17 mouse cellular contexts compared by ENCODE assay signal in genomic region chr8:120620441-120620840, GRCm38 (mm10). TPM values are rescaled to one million over a fixed set of nuclear protein-coding genes. Genes with fewer than 3 reads are reported as not detected.
DNase-seq lines count a peak whose midpoint lies in the region; ATAC-seq and TF ChIP-seq lines count a peak whose summit lies in the region.
"Had no signal": no experiment of that assay in that cellular context is flagged by ENCODE, and none has a peak within 500 bp of the region (broad histone marks: within the 10 kb centered on the region; RNA-seq: fewer than 3 reads in every experiment).

No protein-coding gene starts in this region.

- H3K36me3 ChIP-seq in heart, embryonic 12.5 days: no peaks in the 10 kb centered on the region
- H3K36me3 ChIP-seq in midbrain, embryonic 11.5 days (ENCODE audit: control insufficient read depth, insufficient read depth, low read length): no peaks in the 10 kb centered on the region
- no peaks in the 10 kb centered on the region for H3K36me3 ChIP-seq in midbrain, embryonic 14.5 days (ENCODE audit: control insufficient read depth, insufficient read depth, low read length)
- no peaks in the 10 kb centered on the region for H3K36me3 ChIP-seq in embryonic facial prominence, embryonic 11.5 days (replicated peaks; ENCODE audit: control insufficient read depth, insufficient read depth, low read depth, low read length)
- H3K36me3 ChIP-seq: embryonic facial prominence, embryonic 13.5 days; hindbrain, embryonic 12.5 days; intestine, embryonic 15.5 days had no signal

- 40% methylated on average over 7 of the region's 7 CpGs for WGBS in heart, embryonic 12.5 days
- WGBS in midbrain, embryonic 11.5 days: 36% methylated on average over 7 of the region's 7 CpGs
- 42% methylated on average over 7 of the region's 7 CpGs for WGBS in midbrain, embryonic 14.5 days
- WGBS in embryonic facial prominence, embryonic 11.5 days: 41% methylated on average over 7 of the region's 7 CpGs
- 75% methylated on average over 7 of the region's 7 CpGs for WGBS in olfactory bulb, adult 2 months

- no peaks in the 10 kb centered on the region for H3K9me3 ChIP-seq in heart, embryonic 12.5 days (replicated peaks)
- H3K9me3 ChIP-seq in midbrain, embryonic 11.5 days (ENCODE audit: control insufficient read depth, low read length): no peaks in the 10 kb centered on the region
- no peaks in the 10 kb centered on the region for H3K9me3 ChIP-seq in midbrain, embryonic 14.5 days (ENCODE audit: control insufficient read depth, low read length)
- H3K9me3 ChIP-seq in embryonic facial prominence, embryonic 11.5 days (replicated peaks; ENCODE audit: control insufficient read depth, low read length): no peaks in the 10 kb centered on the region
- H3K9me3 ChIP-seq: embryonic facial prominence, embryonic 13.5 days; hindbrain, embryonic 12.5 days; intestine, embryonic 15.5 days had no signal

- TF ChIP-seq POLR2A in olfactory bulb, adult 2 months (IDR thresholded peaks at IDR 0.05; ENCODE audit: insufficient read depth, low read depth, low read length): no peak

- no peak for TF ChIP-seq CTCF in olfactory bulb, adult 2 months (IDR thresholded peaks at IDR 0.05; ENCODE audit: insufficient read depth, low read depth, low read length)

- no peaks in the 10 kb centered on the region for H3K27me3 ChIP-seq in heart, embryonic 12.5 days (replicated peaks)
- no peaks in the 10 kb centered on the region for H3K27me3 ChIP-seq in midbrain, embryonic 11.5 days (ENCODE audit: control insufficient read depth, insufficient read depth, low read length)
- H3K27me3 ChIP-seq in midbrain, embryonic 14.5 days (ENCODE audit: control insufficient read depth, insufficient read depth, low read length): no peaks in the 10 kb centered on the region
- no peaks in the 10 kb centered on the region for H3K27me3 ChIP-seq in embryonic facial prominence, embryonic 11.5 days (ENCODE audit: control insufficient read depth, insufficient read depth, low read length)
- H3K27me3 ChIP-seq: embryonic facial prominence, embryonic 13.5 days; hindbrain, embryonic 12.5 days; intestine, embryonic 15.5 days had no signal

- no peak for ATAC-seq in heart, embryonic 12.5 days (ENCODE audit: insufficient number of reproducible peaks, low FRiP score)
- ATAC-seq in midbrain, embryonic 11.5 days (ENCODE audit: low FRiP score): no peak
- ATAC-seq in midbrain, embryonic 14.5 days (ENCODE audit: low FRiP score, low TSS enrichment): no peak
- ATAC-seq in embryonic facial prominence, embryonic 11.5 days (replicated peaks; ENCODE audit: insufficient number of reproducible peaks, low FRiP score, low TSS enrichment, low read depth): no peak
- ATAC-seq: intestine, embryonic 15.5 days had no signal

- no peak overlapping the region for H3K27ac ChIP-seq in heart, embryonic 12.5 days (ENCODE audit: poor library complexity, severe bottlenecking)
- H3K27ac ChIP-seq in midbrain, embryonic 11.5 days (ENCODE audit: low read depth, low read length): 0 out of 2 replicates have a peak overlapping the region, but pooled peaks have one; percentile 14
- H3K27ac ChIP-seq in midbrain, embryonic 14.5 days (replicated peaks; ENCODE audit: low read depth, low read length): no peak overlapping the region
- H3K27ac ChIP-seq in embryonic facial prominence, embryonic 11.5 days (replicated peaks; ENCODE audit: low read depth, low read length): no peak overlapping the region
- peak overlapping the region; percentile 81 for H3K27ac ChIP-seq in olfactory bulb, adult 2 months (ENCODE audit: insufficient read depth, low read depth, low read length)
- H3K27ac ChIP-seq: embryonic facial prominence, embryonic 13.5 days; hindbrain, embryonic 12.5 days; intestine, embryonic 15.5 days had no signal

- H3K4me3 ChIP-seq in heart, embryonic 12.5 days: no peak overlapping the region
- H3K4me3 ChIP-seq in midbrain, embryonic 11.5 days (ENCODE audit: low read depth, low read length): no peak overlapping the region
- H3K4me3 ChIP-seq in midbrain, embryonic 14.5 days (replicated peaks; ENCODE audit: low read depth, low read length): no peak overlapping the region
- H3K4me3 ChIP-seq in embryonic facial prominence, embryonic 11.5 days (ENCODE audit: low read depth, low read length): no peak overlapping the region
- H3K4me3 ChIP-seq in olfactory bulb, adult 2 months (ENCODE audit: insufficient read depth, low read depth, low read length): no peak overlapping the region
- H3K4me3 ChIP-seq: embryonic facial prominence, embryonic 13.5 days; hindbrain, embryonic 12.5 days; intestine, embryonic 15.5 days had no signal

- DNase-seq in heart, adult 9 months (ENCODE audit: low spot score in 2 of 2): no peak
- no peak for DNase-seq in midbrain, embryonic 11.5 days (ENCODE audit: low spot score, missing footprints)
- DNase-seq in midbrain, embryonic 14.5 days: no peak
- DNase-seq in embryonic facial prominence, embryonic 11.5 days (ENCODE audit: low spot score): no peak
- DNase-seq in left cerebral cortex, postnatal 36 days (ENCODE audit: low spot score in 2 of 2): no peak
- DNase-seq in cerebellum, postnatal 36 days: no peak
- DNase-seq: cerebellum, adult 9-11 months; kidney, postnatal 10 days; thymus, adult 2 months had no signal

- H3K9ac ChIP-seq in heart, embryonic 12.5 days: peak overlapping the region; percentile 26; the same call in 1 of the 2 replicates
- peak overlapping the region; percentile 24; the same call in 1 of the 2 replicates for H3K9ac ChIP-seq in midbrain, embryonic 11.5 days (ENCODE audit: low read length)
- H3K9ac ChIP-seq in midbrain, embryonic 14.5 days (replicated peaks; ENCODE audit: low read length): no peak overlapping the region
- H3K9ac ChIP-seq in embryonic facial prominence, embryonic 11.5 days (replicated peaks; ENCODE audit: low read length): peak overlapping the region; percentile 13; the same call in 1 of the 2 replicates
- H3K9ac ChIP-seq: embryonic facial prominence, embryonic 13.5 days; hindbrain, embryonic 12.5 days; intestine, embryonic 15.5 days had no signal

- intact Hi-C loops in left cerebral cortex, postnatal 36 days (cut with DNase I): no loop called here

- H3K4me1 ChIP-seq in heart, embryonic 12.5 days (replicated peaks): peaks cover 50% of the 10 kb centered on the region
- peaks cover 37% of the 10 kb centered on the region for H3K4me1 ChIP-seq in midbrain, embryonic 11.5 days (ENCODE audit: control insufficient read depth, insufficient read depth, low read length)
- peaks cover 37% of the 10 kb centered on the region for H3K4me1 ChIP-seq in midbrain, embryonic 14.5 days (ENCODE audit: control insufficient read depth, insufficient read depth, low read length)
- peaks cover 3% of the 10 kb centered on the region; the same call in 1 of the 2 replicates for H3K4me1 ChIP-seq in embryonic facial prominence, embryonic 11.5 days (ENCODE audit: control insufficient read depth, insufficient read depth, low read length)
- peaks cover 17% of the 10 kb centered on the region for H3K4me1 ChIP-seq in olfactory bulb, adult 2 months (ENCODE audit: control insufficient read depth, insufficient read depth, low read length)

- no peak overlapping the region for H3K4me2 ChIP-seq in heart, embryonic 12.5 days
- no peak overlapping the region for H3K4me2 ChIP-seq in midbrain, embryonic 11.5 days
- no peak overlapping the region for H3K4me2 ChIP-seq in midbrain, embryonic 14.5 days (ENCODE audit: low read length)
- no peak overlapping the region for H3K4me2 ChIP-seq in embryonic facial prominence, embryonic 11.5 days (ENCODE audit: low read depth, low read length)
- H3K4me2 ChIP-seq: embryonic facial prominence, embryonic 13.5 days; hindbrain, embryonic 12.5 days; intestine, embryonic 15.5 days had no signal

RNA-seq across cellular contexts. Expression of gene 1190005I06Rik, which starts 27.0 kb away (rescaled TPM):
- polyA plus RNA-seq in heart, embryonic 12.5 days (2016; fragmentation: Nextera tagmentation; extraction: Ambion mirVana): 3.5 and 6.7 TPM in 2 replicates
- 2.9 and 4.4 TPM in 2 replicates for polyA plus RNA-seq in midbrain, embryonic 11.5 days (2014; fragmentation: Nextera tagmentation; extraction: Ambion mirVana)
- polyA plus RNA-seq in midbrain, embryonic 14.5 days (2014; fragmentation: Nextera tagmentation; extraction: Ambion mirVana): 11.8 and 12.8 TPM in 2 replicates
- 3.4 and 5.9 TPM in 2 replicates for polyA plus RNA-seq in embryonic facial prominence, embryonic 11.5 days (2014; fragmentation: Nextera tagmentation; extraction: Ambion mirVana)
- polyA plus RNA-seq in olfactory bulb, adult 2 months (2012; ENCODE audit: insufficient read depth, insufficient read length, low replicate concordance, missing spikeins): not detected in 2 replicates
- total RNA-seq in left cerebral cortex, postnatal 36 days (2021): 10 to 100 TPM in 1 of 2 experiments, 1 to 10 TPM in 1; 9.4 to 13.4 TPM

RNA-seq across cellular contexts. Expression of gene Gins2, which starts 31.3 kb away (rescaled TPM):
- 63.4 and 66.8 TPM in 2 replicates for polyA plus RNA-seq in heart, embryonic 12.5 days (2016; fragmentation: Nextera tagmentation; extraction: Ambion mirVana)
- 113 and 120 TPM in 2 replicates for polyA plus RNA-seq in midbrain, embryonic 11.5 days (2014; fragmentation: Nextera tagmentation; extraction: Ambion mirVana)
- 15.5 and 23.7 TPM in 2 replicates for polyA plus RNA-seq in midbrain, embryonic 14.5 days (2014; fragmentation: Nextera tagmentation; extraction: Ambion mirVana)
- 127 and 132 TPM in 2 replicates for polyA plus RNA-seq in embryonic facial prominence, embryonic 11.5 days (2014; fragmentation: Nextera tagmentation; extraction: Ambion mirVana)
- polyA plus RNA-seq in olfactory bulb, adult 2 months (2012; ENCODE audit: insufficient read depth, insufficient read length, low replicate concordance, missing spikeins): not detected in 2 replicates
- 1 to 10 TPM in 1 of 2 experiments, under 1 TPM in 1; 0.74 to 1.8 TPM for total RNA-seq in left cerebral cortex, postnatal 36 days (2021)

RNA-seq across cellular contexts. Expression of gene Gm27021, which starts 47.4 kb away (rescaled TPM):
- polyA plus RNA-seq in heart, embryonic 12.5 days (2016; fragmentation: Nextera tagmentation; extraction: Ambion mirVana): 0.72 TPM in 1 of 2 replicates, not detected in the other
- 3.4 and 3.5 TPM in 2 replicates for polyA plus RNA-seq in midbrain, embryonic 11.5 days (2014; fragmentation: Nextera tagmentation; extraction: Ambion mirVana)
- 4.9 and 5.1 TPM in 2 replicates for polyA plus RNA-seq in midbrain, embryonic 14.5 days (2014; fragmentation: Nextera tagmentation; extraction: Ambion mirVana)
- 1.8 and 3.0 TPM in 2 replicates for polyA plus RNA-seq in embryonic facial prominence, embryonic 11.5 days (2014; fragmentation: Nextera tagmentation; extraction: Ambion mirVana)
- polyA plus RNA-seq in olfactory bulb, adult 2 months (2012; ENCODE audit: insufficient read depth, insufficient read length, low replicate concordance, missing spikeins): not detected in 2 replicates
- total RNA-seq in left cerebral cortex, postnatal 36 days (2021): under 1 TPM in 1 of 2 experiments, not detected in 1; 0.95 TPM
- total RNA-seq: heart, adult 8-10 months; layer of hippocampus, postnatal 25 days; megakaryocyte progenitor cell, adult 5-6 weeks had no signal

RNA-seq across cellular contexts. Expression of gene Cox4i1, which starts 47.6 kb away (rescaled TPM):
- polyA plus RNA-seq in heart, embryonic 12.5 days (2016; fragmentation: Nextera tagmentation; extraction: Ambion mirVana): 1,676 and 1,716 TPM in 2 replicates
- polyA plus RNA-seq in midbrain, embryonic 11.5 days (2014; fragmentation: Nextera tagmentation; extraction: Ambion mirVana): 937 and 953 TPM in 2 replicates
- 1,016 and 1,147 TPM in 2 replicates for polyA plus RNA-seq in midbrain, embryonic 14.5 days (2014; fragmentation: Nextera tagmentation; extraction: Ambion mirVana)
- polyA plus RNA-seq in embryonic facial prominence, embryonic 11.5 days (2014; fragmentation: Nextera tagmentation; extraction: Ambion mirVana): 854 and 888 TPM in 2 replicates
- polyA plus RNA-seq in olfactory bulb, adult 2 months (2012; ENCODE audit: insufficient read depth, insufficient read length, low replicate concordance, missing spikeins): 424 TPM in 1 of 2 replicates, not detected in the other
- 1,000 to 10,000 TPM; 1,069 to 1,237 TPM for total RNA-seq in left cerebral cortex, postnatal 36 days (2021)

RNA-seq across cellular contexts. Expression of gene Emc8, which starts 47.9 kb away (rescaled TPM):
- polyA plus RNA-seq in heart, embryonic 12.5 days (2016; fragmentation: Nextera tagmentation; extraction: Ambion mirVana): 168 and 183 TPM in 2 replicates
- polyA plus RNA-seq in midbrain, embryonic 11.5 days (2014; fragmentation: Nextera tagmentation; extraction: Ambion mirVana): 292 and 306 TPM in 2 replicates
- polyA plus RNA-seq in midbrain, embryonic 14.5 days (2014; fragmentation: Nextera tagmentation; extraction: Ambion mirVana): 108 and 142 TPM in 2 replicates
- polyA plus RNA-seq in embryonic facial prominence, embryonic 11.5 days (2014; fragmentation: Nextera tagmentation; extraction: Ambion mirVana): 322 and 338 TPM in 2 replicates
- polyA plus RNA-seq in olfactory bulb, adult 2 months (2012; ENCODE audit: insufficient read depth, insufficient read length, low replicate concordance, missing spikeins): 399 TPM in 1 of 2 replicates, not detected in the other
- total RNA-seq in left cerebral cortex, postnatal 36 days (2021): 10 to 100 TPM; 66.4 to 67.2 TPM

Comparison
In these comparisons a context has a peak if more than half of its experiments do, and no peak if none do; other contexts are left out.
1. H3K27ac ChIP-seq: peak in midbrain, embryonic 11.5 days (single experiment) and olfactory bulb, adult 2 months (single experiment); none in heart, embryonic 12.5 days (single experiment), midbrain, embryonic 14.5 days (single experiment) and embryonic facial prominence, embryonic 11.5 days (single experiment).
2. RNA of gene Gins2, which starts 31.3 kb away (polyA plus RNA-seq): 127 to 132 TPM in embryonic facial prominence, embryonic 11.5 days, 113 to 120 TPM in midbrain, embryonic 11.5 days, 63.4 to 66.8 TPM in heart, embryonic 12.5 days and 15.5 to 23.7 TPM in midbrain, embryonic 14.5 days; not detected in olfactory bulb, adult 2 months; every median in the first group is over 10 times any median in the second.